Mouse (Mus musculus) stomach, postnatal 0 days (tissue): ENCODE measurements around the gene Khdc1c. TPM values are rescaled to one million over a fixed set of nuclear protein-coding genes. Genes with fewer than 3 reads are reported as not detected.

Experiments
- ATAC-seq: fragments of 200-750 bp; cut with Nextera tagmentation; 2 replicates; pipeline ENCODE4 v1.8.0; 2017; ENCODE audit not compliant: low FRiP score, low TSS enrichment
- DNase-seq: peaks from one replicate; pipeline ENCODE4 v3.0.0-alpha.2; 2016; ENCODE audit warnings: low spot score
- H3K27ac ChIP-seq: fragments of 300-500 bp; sonication (generic); replicated peaks from 2 replicates; pipeline ENCODE4 v1.5.1; 2014; ENCODE audit warnings: mild to moderate bottlenecking, control low read depth
- H3K27me3 ChIP-seq: fragments of 300-500 bp; sonication (generic); 2 replicates; pipeline ENCODE4 v1.6.1; 2014; ENCODE audit warnings: low read length; ENCODE audit not compliant: control insufficient read depth, insufficient read depth
- H3K36me3 ChIP-seq: fragments of 300-500 bp; sonication (generic); 2 replicates; pipeline ENCODE4 v1.6.1; 2014; ENCODE audit warnings: low read length, mixed read lengths; ENCODE audit not compliant: control insufficient read depth, insufficient read depth
- H3K4me1 ChIP-seq: fragments of 300-500 bp; sonication (generic); replicated peaks from 2 replicates; pipeline ENCODE4 v1.6.1; 2014; ENCODE audit warnings: antibody characterized with exemption; ENCODE audit not compliant: control insufficient read depth, insufficient read depth
- H3K4me2 ChIP-seq: fragments of 300-500 bp; sonication (generic); replicated peaks from 2 replicates; pipeline ENCODE4 v1.6.1; 2014; ENCODE audit warnings: low read depth, mild to moderate bottlenecking, control low read depth, moderate library complexity
- H3K4me3 ChIP-seq: fragments of 300-500 bp; sonication (generic); 2 replicates; pipeline ENCODE4 v1.5.1; 2014; ENCODE audit warnings: low read depth, low read length, control low read depth
- H3K9ac ChIP-seq: fragments of 300-500 bp; sonication (generic); 2 replicates; pipeline ENCODE4 v1.6.1; 2014; ENCODE audit warnings: mild to moderate bottlenecking, low read length, control low read depth, mixed read lengths
- H3K9me3 ChIP-seq: fragments of 300-500 bp; sonication (generic); 2 replicates; pipeline ENCODE4 v1.6.1; 2016; ENCODE audit warnings: low read length; ENCODE audit not compliant: control insufficient read depth
- CTCF ChIP-seq: IDR thresholded peaks from 2 replicates; pipeline ENCODE4 v1.5.1; 2016; ENCODE audit warnings: antibody characterized with exemption, low read depth, mild to moderate bottlenecking, moderate library complexity
- EP300 ChIP-seq: optimal IDR thresholded peaks from 2 replicates; pipeline ENCODE3; 2016; ENCODE audit warnings: antibody characterized with exemption
- polyA plus RNA-seq: library from polyadenylated mRNA; unstranded; fragments of >200 nt; fragmentation: Nextera tagmentation; extraction: Ambion mirVana; gene quantifications from 2 replicates; pipeline ENCODE4 v1.2.1, GENCODE M21; 2015

Khdc1c gene
- polyA plus RNA-seq, 1 experiment from 2014 or later: not detected

DNA sequence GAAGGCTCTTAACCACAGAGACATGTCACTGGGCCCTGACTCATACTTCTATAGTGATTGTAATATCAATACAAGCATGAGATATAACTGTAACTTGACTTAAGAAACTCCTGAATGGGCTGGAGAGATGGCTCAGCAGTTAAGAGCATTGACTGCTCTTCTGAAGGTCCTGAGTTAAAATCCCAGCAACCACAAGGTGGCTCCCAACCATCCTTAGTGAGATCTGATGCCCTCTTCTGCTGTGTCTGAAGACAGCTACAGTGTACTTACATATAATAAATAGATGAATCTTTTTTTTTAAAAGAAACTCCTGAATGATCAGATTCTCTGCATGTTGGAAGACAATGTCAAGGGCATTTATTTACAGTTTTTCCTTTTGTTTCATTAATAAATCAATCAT, 51.2 kb downstream of the Khdc1c start:
- DNase-seq (no peak), ATAC-seq (no peak)
- Histone ChIP-seq H3K36me3 (no peaks in the 10 kb centered on the region), H3K27ac (no peak overlapping the region), H3K9me3 (no peaks in the 10 kb centered on the region), H3K4me3 (no peak overlapping the region), H3K4me1 (no peaks in the 10 kb centered on the region), H3K9ac (no peak overlapping the region), H3K4me2 (no peak overlapping the region), H3K27me3 (no peaks in the 10 kb centered on the region)
- TF ChIP-seq CTCF (peak; percentile 70), EP300 (no peak)

Other genes starting within 250 kb of the Khdc1c start
- gene Tmem14a, start 149.8 kb upstream of the Khdc1c start, polyA plus RNA-seq: 9.9 and 10.9 TPM in 2 replicates
- 71.7 and 77.2 TPM in 2 replicates for gene Gsta3, start 127.7 kb upstream of the Khdc1c start, polyA plus RNA-seq
- gene Khdc1a, start 18.7 kb upstream of the Khdc1c start, polyA plus RNA-seq: 0.05 and 0.12 TPM in 2 replicates
- gene Khdc1b, start 15.2 kb downstream of the Khdc1c start, polyA plus RNA-seq: 0.04 TPM in 2 replicates